Mouse (Mus musculus): ENCODE results near the gene Rfk. TPM values are rescaled to one million over a fixed set of nuclear protein-coding genes. Genes with fewer than 3 reads are reported as not detected.

The Rfk gene
- polyA plus RNA-seq, 1 experiment from 2014 or later = 77.2 TPM

DNA sequence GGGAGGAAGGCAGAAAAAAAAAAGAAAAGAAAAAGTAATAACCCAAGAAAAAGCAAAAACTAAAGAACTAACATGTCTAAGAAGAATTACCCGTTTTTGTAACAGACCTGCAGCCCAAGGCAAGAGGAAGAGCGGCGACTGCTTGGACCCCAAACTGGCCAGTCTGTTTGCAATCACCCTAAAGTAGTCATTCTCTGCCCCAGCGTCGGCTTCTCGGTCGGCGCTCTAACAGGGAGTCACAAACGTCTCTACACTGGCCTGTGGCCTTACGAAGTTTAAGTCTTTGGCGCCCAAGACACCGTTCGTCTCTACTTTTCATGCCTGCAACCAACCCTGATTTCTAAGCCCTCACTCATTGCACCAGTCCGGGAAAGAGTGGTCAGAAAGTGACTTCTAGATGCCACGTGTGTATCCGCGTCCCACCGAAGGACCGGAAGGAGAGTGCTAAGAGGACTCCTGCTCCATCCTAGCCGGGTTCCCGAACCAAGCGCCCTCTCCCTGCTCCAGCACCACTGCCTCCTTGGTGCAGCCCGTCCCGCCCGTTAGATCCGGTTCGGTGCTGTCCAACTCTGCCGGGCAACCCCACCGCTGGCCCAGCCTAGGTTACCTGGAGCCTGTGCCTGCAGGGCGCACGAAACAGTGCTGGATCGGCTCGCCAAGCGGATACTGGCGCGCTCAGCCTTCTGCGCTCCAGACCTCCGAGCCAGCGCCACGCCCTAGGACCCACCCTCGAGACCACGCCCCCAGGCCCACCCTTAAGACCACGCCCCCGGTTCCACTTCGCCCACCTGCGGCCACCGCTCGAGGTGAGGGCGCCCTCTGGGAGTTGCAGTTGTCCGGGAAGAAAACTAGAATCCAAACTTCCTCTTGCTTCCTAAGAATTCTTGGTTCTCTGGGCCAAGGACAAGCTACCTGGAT, 37.6 kb upstream of the Rfk start:
- Histone ChIP-seq H3K4me1 (replicated peaks; ENCODE audit: control insufficient read depth, insufficient read depth, low read length) (no peaks in the 10 kb centered on the region; the same call in 1 of the 2 replicates), H3K4me2 (ENCODE audit: low read length) (peak overlapping the region; percentile 89), H3K36me3 (ENCODE audit: control insufficient read depth, insufficient read depth, low read length) (no peaks in the 10 kb centered on the region), H3K27me3 (replicated peaks; ENCODE audit: control insufficient read depth, insufficient read depth, low read length) (no peaks in the 10 kb centered on the region), H3K9ac (ENCODE audit: low read length) (no peak overlapping the region), H3K27ac (ENCODE audit: low read depth) (no peak overlapping the region), H3K9me3 (ENCODE audit: control insufficient read depth, low read length) (no peaks in the 10 kb centered on the region), H3K4me3 (ENCODE audit: low read depth, low read length) (peak overlapping the region; percentile 49)
- ATAC-seq (replicated peaks; ENCODE audit: low FRiP score, low TSS enrichment, low read depth) = peak; percentile 92
- peak; percentile 79 for DNase-seq (ENCODE audit: low spot score)
- 3% methylated on average over 50 of the region's 50 CpGs for WGBS

DNA sequence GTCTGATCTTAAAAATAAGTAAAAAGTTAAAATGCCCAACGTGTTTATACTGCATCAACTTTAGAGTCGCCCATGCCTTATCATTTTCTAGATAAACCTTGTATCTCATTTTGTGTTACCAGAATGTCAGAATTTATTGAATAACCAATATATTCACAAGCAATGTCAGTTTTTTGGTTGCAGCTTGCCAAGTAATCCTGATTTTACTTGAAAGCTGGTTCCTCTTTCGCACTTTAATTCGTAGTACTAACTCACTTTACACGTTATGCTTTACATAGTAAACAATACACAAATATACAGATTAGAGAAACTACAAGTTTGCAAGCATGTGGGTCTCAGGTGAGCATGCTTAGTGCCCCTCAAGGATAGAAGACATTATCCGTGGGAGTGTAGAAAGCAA, 36.9 kb upstream of the Rfk start:
- 65% methylated on average over 6 of the region's 6 CpGs for WGBS
- no peak overlapping the region for H3K27ac ChIP-seq (ENCODE audit: low read depth)
- no peak overlapping the region for H3K9ac ChIP-seq (ENCODE audit: low read length)
- no peaks in the 10 kb centered on the region for H3K36me3 ChIP-seq (ENCODE audit: control insufficient read depth, insufficient read depth, low read length)
- H3K27me3 ChIP-seq (replicated peaks; ENCODE audit: control insufficient read depth, insufficient read depth, low read length) = no peaks in the 10 kb centered on the region
- no peak overlapping the region for H3K4me3 ChIP-seq (ENCODE audit: low read depth, low read length)
- DNase-seq (ENCODE audit: low spot score) (no peak), ATAC-seq (replicated peaks; ENCODE audit: low FRiP score, low TSS enrichment, low read depth) (no peak)
- no peaks in the 10 kb centered on the region; the same call in 1 of the 2 replicates for H3K4me1 ChIP-seq (replicated peaks; ENCODE audit: control insufficient read depth, insufficient read depth, low read length)
- H3K9me3 ChIP-seq (ENCODE audit: control insufficient read depth, low read length) = no peaks in the 10 kb centered on the region
- H3K4me2 ChIP-seq (ENCODE audit: low read length) = peak overlapping the region; percentile 89

DNA sequence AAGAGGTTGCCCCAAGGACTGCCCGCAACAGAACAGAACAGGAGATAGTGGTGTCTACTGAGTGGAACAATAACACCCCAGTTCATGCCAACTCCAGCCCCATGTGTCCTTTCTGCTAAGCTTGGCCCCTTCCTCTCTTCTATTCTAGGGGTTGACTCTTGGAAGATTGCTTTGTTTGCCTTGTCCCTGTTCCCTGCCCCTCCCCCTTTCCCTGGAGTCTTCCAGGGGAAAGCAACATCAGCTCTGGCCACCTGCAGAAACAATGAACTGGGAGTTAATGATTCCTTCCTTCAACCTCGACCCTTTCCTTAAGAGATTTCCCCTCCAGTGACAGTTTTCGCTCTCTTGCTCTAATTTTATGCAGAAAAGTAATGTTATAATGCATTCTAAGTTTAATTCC, 36.5 kb upstream of the Rfk start:
- H3K4me2 ChIP-seq (ENCODE audit: low read length) = no peak overlapping the region
- DNase-seq (ENCODE audit: low spot score) = no peak
- no peak overlapping the region for H3K27ac ChIP-seq (ENCODE audit: low read depth)
- no peak overlapping the region for H3K9ac ChIP-seq (ENCODE audit: low read length)
- WGBS = 61% methylated on average over 3 of the region's 3 CpGs
- H3K9me3 ChIP-seq (ENCODE audit: control insufficient read depth, low read length) = no peaks in the 10 kb centered on the region
- no peaks in the 10 kb centered on the region for H3K36me3 ChIP-seq (ENCODE audit: control insufficient read depth, insufficient read depth, low read length)
- no peak overlapping the region for H3K4me3 ChIP-seq (ENCODE audit: low read depth, low read length)
- H3K4me1 ChIP-seq (replicated peaks; ENCODE audit: control insufficient read depth, insufficient read depth, low read length) = no peaks in the 10 kb centered on the region; the same call in 1 of the 2 replicates
- H3K27me3 ChIP-seq (replicated peaks; ENCODE audit: control insufficient read depth, insufficient read depth, low read length) = no peaks in the 10 kb centered on the region
- no peak for ATAC-seq (replicated peaks; ENCODE audit: low FRiP score, low TSS enrichment, low read depth)

DNA sequence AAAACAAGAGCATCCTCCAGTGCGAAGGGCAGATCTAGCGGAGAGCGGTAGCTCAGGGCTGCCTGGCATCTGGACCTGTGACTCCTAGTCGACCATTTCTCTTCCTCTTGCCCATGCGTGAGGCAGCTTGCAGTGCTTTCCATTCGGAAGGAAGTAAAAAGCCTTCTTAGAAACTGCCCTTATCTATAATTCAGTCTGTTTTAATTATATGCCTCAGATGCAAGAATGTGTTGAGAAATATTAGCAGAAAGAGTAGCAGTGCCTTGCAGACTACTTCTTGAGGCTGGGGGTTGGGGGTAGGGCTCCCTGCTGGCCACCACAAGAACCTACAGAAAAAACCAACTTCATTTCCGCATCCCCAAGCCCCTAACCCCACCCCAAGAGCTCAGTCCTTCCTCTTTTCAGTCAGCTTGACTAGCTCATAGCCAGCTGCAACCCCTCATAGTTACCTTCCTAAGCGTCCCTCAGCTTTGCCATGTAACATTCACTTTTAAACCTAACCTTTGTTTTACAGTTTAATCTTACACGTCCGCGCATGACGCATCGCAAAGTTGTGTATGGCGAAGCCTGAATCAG, 34.4 kb upstream of the Rfk start:
- Histone ChIP-seq H3K27me3 (replicated peaks; ENCODE audit: control insufficient read depth, insufficient read depth, low read length) (no peaks in the 10 kb centered on the region), H3K27ac (ENCODE audit: low read depth) (no peak overlapping the region), H3K4me2 (ENCODE audit: low read length) (no peak overlapping the region), H3K4me1 (replicated peaks; ENCODE audit: control insufficient read depth, insufficient read depth, low read length) (no peaks in the 10 kb centered on the region; the same call in 1 of the 2 replicates), H3K9ac (ENCODE audit: low read length) (no peak overlapping the region), H3K9me3 (ENCODE audit: control insufficient read depth, low read length) (no peaks in the 10 kb centered on the region), H3K4me3 (ENCODE audit: low read depth, low read length) (no peak overlapping the region), H3K36me3 (ENCODE audit: control insufficient read depth, insufficient read depth, low read length) (no peaks in the 10 kb centered on the region)
- no peak for DNase-seq (ENCODE audit: low spot score)
- WGBS = 85% methylated on average over 14 of the region's 14 CpGs
- no peak for ATAC-seq (replicated peaks; ENCODE audit: low FRiP score, low TSS enrichment, low read depth)

DNA sequence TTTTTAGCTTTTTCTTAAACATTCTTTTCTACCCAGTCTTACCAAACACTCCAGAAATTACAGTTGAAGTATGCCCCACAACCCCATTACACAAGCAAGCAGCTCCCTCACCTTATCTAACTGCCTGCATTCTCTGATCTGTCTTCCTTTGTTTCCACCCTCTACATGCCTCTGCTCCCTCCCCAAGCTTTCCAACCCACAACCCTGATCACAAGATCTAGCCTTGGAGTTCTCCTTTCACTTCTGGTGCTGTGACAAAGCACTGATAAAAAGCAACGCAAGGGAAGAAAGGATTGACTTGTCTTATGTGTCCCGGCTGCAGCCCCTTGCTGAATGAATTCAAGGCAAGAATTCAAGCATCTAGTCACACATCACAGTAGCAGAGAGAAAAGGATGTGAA, 32.7 kb upstream of the Rfk start:
- ATAC-seq (replicated peaks; ENCODE audit: low FRiP score, low TSS enrichment, low read depth) (no peak), DNase-seq (ENCODE audit: low spot score) (no peak)
- Histone ChIP-seq H3K27me3 (replicated peaks; ENCODE audit: control insufficient read depth, insufficient read depth, low read length) (no peaks in the 10 kb centered on the region), H3K9me3 (ENCODE audit: control insufficient read depth, low read length) (no peaks in the 10 kb centered on the region), H3K4me3 (ENCODE audit: low read depth, low read length) (no peak overlapping the region), H3K36me3 (ENCODE audit: control insufficient read depth, insufficient read depth, low read length) (no peaks in the 10 kb centered on the region), H3K4me1 (replicated peaks; ENCODE audit: control insufficient read depth, insufficient read depth, low read length) (no peaks in the 10 kb centered on the region), H3K27ac (ENCODE audit: low read depth) (no peak overlapping the region), H3K9ac (ENCODE audit: low read length) (no peak overlapping the region), H3K4me2 (ENCODE audit: low read length) (no peak overlapping the region)
- 85% methylated on average over 2 of the region's 2 CpGs for WGBS

DNA sequence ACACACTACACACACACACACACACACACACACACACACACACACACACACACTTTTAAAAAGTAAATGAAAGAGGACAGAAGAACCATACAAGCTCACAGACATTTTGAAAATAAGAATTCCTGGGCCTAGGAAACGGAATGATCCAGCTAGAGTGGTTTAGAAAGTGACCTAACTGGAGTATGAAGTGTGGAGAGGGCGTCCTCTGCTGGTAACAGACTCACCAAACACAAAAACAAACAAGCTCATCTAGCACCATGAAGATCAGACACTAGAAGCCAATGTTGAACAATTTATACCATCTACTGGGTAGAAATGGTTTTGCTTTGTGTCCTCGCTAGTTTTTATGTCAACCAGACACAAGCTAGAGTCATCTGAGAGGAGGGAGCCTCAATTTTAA, 29.1 kb upstream of the Rfk start:
- 36% methylated on average over 3 of the region's 3 CpGs for WGBS
- ATAC-seq (replicated peaks; ENCODE audit: low FRiP score, low TSS enrichment, low read depth) = no peak
- H3K4me1 ChIP-seq (replicated peaks; ENCODE audit: control insufficient read depth, insufficient read depth, low read length) = no peaks in the 10 kb centered on the region
- H3K4me3 ChIP-seq (ENCODE audit: low read depth, low read length) = no peak overlapping the region
- no peak overlapping the region for H3K9ac ChIP-seq (ENCODE audit: low read length)
- no peak overlapping the region for H3K4me2 ChIP-seq (ENCODE audit: low read length)
- H3K27me3 ChIP-seq (replicated peaks; ENCODE audit: control insufficient read depth, insufficient read depth, low read length) = no peaks in the 10 kb centered on the region
- no peaks in the 10 kb centered on the region for H3K9me3 ChIP-seq (ENCODE audit: control insufficient read depth, low read length)
- no peaks in the 10 kb centered on the region for H3K36me3 ChIP-seq (ENCODE audit: control insufficient read depth, insufficient read depth, low read length)
- DNase-seq (ENCODE audit: low spot score) = no peak
- H3K27ac ChIP-seq (ENCODE audit: low read depth) = no peak overlapping the region

DNA sequence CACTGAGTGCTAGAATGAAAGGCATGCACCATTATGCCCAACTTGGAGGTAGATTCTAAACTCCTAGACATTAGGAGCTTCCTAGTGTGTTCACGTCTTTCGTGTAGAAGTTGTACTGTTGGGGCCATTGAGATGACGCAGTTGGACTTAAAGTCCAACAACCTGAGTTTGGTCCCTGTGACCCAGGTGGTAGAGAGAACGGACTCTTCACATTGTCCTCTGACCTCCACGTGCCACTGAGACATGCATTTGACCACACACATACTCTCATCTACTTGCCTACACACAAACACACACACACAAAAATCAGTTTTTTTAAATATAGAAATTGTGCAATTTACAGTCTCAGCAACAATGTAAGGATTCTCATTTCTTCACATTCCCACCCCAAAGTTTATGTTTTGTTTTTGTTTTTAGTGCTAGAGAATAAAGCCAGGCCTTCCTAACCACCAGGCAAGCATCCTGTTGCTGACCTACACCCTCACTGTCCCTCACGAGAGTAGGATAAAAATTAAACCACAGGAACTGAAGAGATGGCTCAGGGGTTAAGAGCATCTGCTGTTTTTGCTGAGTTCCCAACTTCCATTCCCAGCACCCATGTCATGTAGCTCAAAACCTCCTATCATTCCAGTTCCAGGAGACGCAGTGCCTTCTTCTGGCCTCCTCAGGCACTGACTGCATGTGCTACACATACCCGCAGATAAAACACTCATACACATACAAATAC, 27.3 kb upstream of the Rfk start:
- ATAC-seq (replicated peaks; ENCODE audit: low FRiP score, low TSS enrichment, low read depth) (no peak), DNase-seq (ENCODE audit: low spot score) (no peak)
- 87% methylated on average over 8 of the region's 8 CpGs for WGBS
- no peaks in the 10 kb centered on the region for H3K4me1 ChIP-seq (replicated peaks; ENCODE audit: control insufficient read depth, insufficient read depth, low read length)
- no peaks in the 10 kb centered on the region for H3K27me3 ChIP-seq (replicated peaks; ENCODE audit: control insufficient read depth, insufficient read depth, low read length)
- no peak overlapping the region for H3K4me2 ChIP-seq (ENCODE audit: low read length)
- no peaks in the 10 kb centered on the region for H3K36me3 ChIP-seq (ENCODE audit: control insufficient read depth, insufficient read depth, low read length)
- no peak overlapping the region for H3K4me3 ChIP-seq (ENCODE audit: low read depth, low read length)
- no peaks in the 10 kb centered on the region for H3K9me3 ChIP-seq (ENCODE audit: control insufficient read depth, low read length)
- no peak overlapping the region for H3K9ac ChIP-seq (ENCODE audit: low read length)
- no peak overlapping the region for H3K27ac ChIP-seq (ENCODE audit: low read depth)

DNA sequence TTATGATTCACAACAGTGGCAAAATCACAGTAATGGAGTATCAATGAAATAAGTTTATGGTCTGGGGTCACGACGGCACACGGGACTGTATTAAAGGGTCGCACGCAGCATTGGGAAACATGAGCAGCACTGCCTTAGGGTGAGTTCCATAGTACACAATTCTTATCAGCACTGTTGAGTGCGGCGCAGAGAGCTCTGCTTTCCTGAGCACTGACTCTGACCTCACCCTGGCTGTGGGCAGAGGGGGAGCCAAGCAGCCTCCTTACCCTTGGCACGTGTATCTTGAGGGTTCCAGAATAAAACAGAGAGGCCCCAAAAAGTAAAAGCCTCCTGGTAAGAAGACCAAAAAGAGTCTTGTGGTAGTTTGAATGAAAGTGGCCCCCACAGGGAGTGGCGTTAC, 25.3 kb upstream of the Rfk start:
- H3K27ac ChIP-seq (ENCODE audit: low read depth) = no peak overlapping the region
- H3K4me1 ChIP-seq (replicated peaks; ENCODE audit: control insufficient read depth, insufficient read depth, low read length) = no peaks in the 10 kb centered on the region
- WGBS = 91% methylated on average over 9 of the region's 9 CpGs
- no peak overlapping the region for H3K4me2 ChIP-seq (ENCODE audit: low read length)
- no peaks in the 10 kb centered on the region for H3K9me3 ChIP-seq (ENCODE audit: control insufficient read depth, low read length)
- no peak for ATAC-seq (replicated peaks; ENCODE audit: low FRiP score, low TSS enrichment, low read depth)
- no peak overlapping the region for H3K4me3 ChIP-seq (ENCODE audit: low read depth, low read length)
- no peak overlapping the region for H3K9ac ChIP-seq (ENCODE audit: low read length)
- H3K27me3 ChIP-seq (replicated peaks; ENCODE audit: control insufficient read depth, insufficient read depth, low read length) = no peaks in the 10 kb centered on the region
- DNase-seq (ENCODE audit: low spot score) = no peak
- no peaks in the 10 kb centered on the region for H3K36me3 ChIP-seq (ENCODE audit: control insufficient read depth, insufficient read depth, low read length)
